Mouse (Mus musculus) gastrocnemius, postnatal 36 days (tissue): Measurements from ENCODE around the gene Prb1. TPM values are rescaled to one million over a fixed set of nuclear protein-coding genes. Genes with fewer than 3 reads are reported as not detected.
"Not testable (repeated sequence)": the region's sequence is repeated elsewhere in the genome, so short reads cannot be mapped to it uniquely, and the experiment has no call there.

Source experiments
- DNase-seq, 2 experiments: peaks; one replicate each; pipeline ENCODE4 v3.0.0; 2022
- intact Hi-C: fragments of 180-260 bp; cut with DNase I; formaldehyde crosslinking; loops from one replicate; pipeline ENCODE4 v1.15.1; 2025
- long read RNA-seq, 2 experiments: library from polyadenylated mRNA; stranded (forward); transcript quantifications; one replicate each; pipeline ENCODE4 v2.0.0; 2021
- total RNA-seq, 2 experiments: library from RNA; stranded (reverse); gene quantifications; 2 replicates each; pipeline ENCODE4 v1.2.3; 2021

Gene Prb1
- not detected for total RNA-seq
- long read RNA-seq, experiment 1: 0 reads
- long read RNA-seq, experiment 2: 0 reads

GRCm38 (mm10) chr6:132210421-132210820 is at the start of gene Prb1:
TSS of gene Prb1 (minus strand) at chr6:132210521.
- DNase-seq, intact Hi-C loops: not testable (repeated sequence)

Other genes starting within 250 kb of the Prb1 start
- not detected for gene Prpmp5, start 104.2 kb upstream of the Prb1 start, total RNA-seq
- gene Gm8882, start 153.6 kb upstream of the Prb1 start, total RNA-seq: not detected